Mouse (Mus musculus): Measurements from ENCODE around the gene Exoc4. TPM values are rescaled to one million over a fixed set of nuclear protein-coding genes. Genes with fewer than 3 reads are reported as not detected.

The Exoc4 gene
- polyA plus RNA-seq, 1 experiment from 2014 or later, result 18.1 TPM

GRCm38 (mm10) chr6:33899973-33900372 lies 651.1 kb downstream of the Exoc4 start:
- Histone ChIP-seq H3K9me3 (replicated peaks; ENCODE audit: low read length) (no peaks in the 10 kb centered on the region), H3K4me2 (ENCODE audit: low read length) (no peak overlapping the region), H3K4me3 (replicated peaks; ENCODE audit: low read depth, low read length) (no peak overlapping the region), H3K36me3 (ENCODE audit: insufficient read depth, low read length) (no peaks in the 10 kb centered on the region), H3K9ac (ENCODE audit: low read depth, low read length) (no peak overlapping the region), H3K4me1 (replicated peaks; ENCODE audit: insufficient read depth, low read length) (no peaks in the 10 kb centered on the region), H3K27me3 (ENCODE audit: insufficient read depth, low read length) (no peaks in the 10 kb centered on the region), H3K27ac (no peak overlapping the region)
- no peak for DNase-seq (ENCODE audit: low spot score)
- no peak for ATAC-seq (replicated peaks; ENCODE audit: low FRiP score, low read depth)
- WGBS, result 94% methylated on average over 5 of the region's 5 CpGs
- TF ChIP-seq CTCF (IDR thresholded peaks at IDR 0.05; ENCODE audit: low read depth), result no peak

- no peaks in the 10 kb centered on the region for H3K27me3 ChIP-seq (ENCODE audit: insufficient read depth, low read length)
- H3K4me3 ChIP-seq (replicated peaks; ENCODE audit: low read depth, low read length), result no peak overlapping the region
- ATAC-seq (replicated peaks; ENCODE audit: low FRiP score, low read depth) (no peak), DNase-seq (ENCODE audit: low spot score) (no peak)
- no peak overlapping the region for H3K4me2 ChIP-seq (ENCODE audit: low read length)
- no peak overlapping the region for H3K9ac ChIP-seq (ENCODE audit: low read depth, low read length)
- TF ChIP-seq CTCF (IDR thresholded peaks at IDR 0.05; ENCODE audit: low read depth), result peak; percentile 10; the same call in 1 of the 2 replicates
- no peaks in the 10 kb centered on the region for H3K4me1 ChIP-seq (replicated peaks; ENCODE audit: insufficient read depth, low read length)
- 84% methylated on average over 4 of the region's 4 CpGs for whole genome bisulfite sequencing
- H3K9me3 ChIP-seq (replicated peaks; ENCODE audit: low read length), result no peaks in the 10 kb centered on the region
- no peak overlapping the region for H3K27ac ChIP-seq
- H3K36me3 ChIP-seq (ENCODE audit: insufficient read depth, low read length), result no peaks in the 10 kb centered on the region
These were observed 651.7 kb downstream of the Exoc4 start for GRCm38 (mm10) chr6:33900615-33901014.

GRCm38 (mm10) chr6:33905099-33905498 lies 656.2 kb downstream of the Exoc4 start:
- Histone ChIP-seq H3K9me3 (replicated peaks; ENCODE audit: low read length) (no peaks in the 10 kb centered on the region), H3K27me3 (ENCODE audit: insufficient read depth, low read length) (no peaks in the 10 kb centered on the region), H3K36me3 (ENCODE audit: insufficient read depth, low read length) (no peaks in the 10 kb centered on the region), H3K4me1 (replicated peaks; ENCODE audit: insufficient read depth, low read length) (no peaks in the 10 kb centered on the region), H3K9ac (ENCODE audit: low read depth, low read length) (no peak overlapping the region), H3K4me2 (ENCODE audit: low read length) (no peak overlapping the region), H3K4me3 (replicated peaks; ENCODE audit: low read depth, low read length) (no peak overlapping the region), H3K27ac (no peak overlapping the region)
- WGBS, result 73% methylated on average over 1 of the region's 1 CpGs
- no peak for TF ChIP-seq CTCF (IDR thresholded peaks at IDR 0.05; ENCODE audit: low read depth)
- ATAC-seq (replicated peaks; ENCODE audit: low FRiP score, low read depth) (no peak), DNase-seq (ENCODE audit: low spot score) (no peak)

GRCm38 (mm10) chr6:33910671-33911070 lies 661.8 kb downstream of the Exoc4 start:
- TF ChIP-seq CTCF (IDR thresholded peaks at IDR 0.05; ENCODE audit: low read depth), result no peak
- Histone ChIP-seq H3K4me2 (ENCODE audit: low read length) (no peak overlapping the region), H3K4me3 (replicated peaks; ENCODE audit: low read depth, low read length) (no peak overlapping the region), H3K27me3 (ENCODE audit: insufficient read depth, low read length) (no peaks in the 10 kb centered on the region), H3K27ac (no peak overlapping the region), H3K9ac (ENCODE audit: low read depth, low read length) (no peak overlapping the region), H3K36me3 (ENCODE audit: insufficient read depth, low read length) (no peaks in the 10 kb centered on the region), H3K9me3 (replicated peaks; ENCODE audit: low read length) (no peaks in the 10 kb centered on the region), H3K4me1 (replicated peaks; ENCODE audit: insufficient read depth, low read length) (no peaks in the 10 kb centered on the region)
- DNase-seq (ENCODE audit: low spot score) (no peak), ATAC-seq (replicated peaks; ENCODE audit: low FRiP score, low read depth) (no peak)
- WGBS, result 84% methylated on average over 3 of the region's 3 CpGs

GRCm38 (mm10) chr6:33913072-33913471 lies 664.2 kb downstream of the Exoc4 start:
- no peak for TF ChIP-seq CTCF (IDR thresholded peaks at IDR 0.05; ENCODE audit: low read depth)
- 90% methylated on average over 5 of the region's 5 CpGs for WGBS
- ATAC-seq (replicated peaks; ENCODE audit: low FRiP score, low read depth), result no peak

GRCm38 (mm10) chr6:33913486-33913885 lies 664.6 kb downstream of the Exoc4 start:
- WGBS, result 87% methylated on average over 8 of the region's 8 CpGs
- H3K4me3 ChIP-seq (replicated peaks; ENCODE audit: low read depth, low read length), result no peak overlapping the region
- no peaks in the 10 kb centered on the region for H3K36me3 ChIP-seq (ENCODE audit: insufficient read depth, low read length)
- no peaks in the 10 kb centered on the region for H3K27me3 ChIP-seq (ENCODE audit: insufficient read depth, low read length)
- no peak overlapping the region for H3K27ac ChIP-seq
- TF ChIP-seq CTCF (IDR thresholded peaks at IDR 0.05; ENCODE audit: low read depth), result no peak
- no peak overlapping the region for H3K9ac ChIP-seq (ENCODE audit: low read depth, low read length)
- no peak overlapping the region for H3K4me2 ChIP-seq (ENCODE audit: low read length)
- ATAC-seq (replicated peaks; ENCODE audit: low FRiP score, low read depth), result no peak
- H3K4me1 ChIP-seq (replicated peaks; ENCODE audit: insufficient read depth, low read length), result no peaks in the 10 kb centered on the region
- no peak for DNase-seq (ENCODE audit: low spot score)
- no peaks in the 10 kb centered on the region for H3K9me3 ChIP-seq (replicated peaks; ENCODE audit: low read length)

More at GRCm38 (mm10) chr6:33913072-33913471, 664.2 kb downstream of the Exoc4 start:
- no peak for DNase-seq (ENCODE audit: low spot score)
- H3K4me2 ChIP-seq (ENCODE audit: low read length), result no peak overlapping the region
- H3K27ac ChIP-seq, result no peak overlapping the region
- H3K4me1 ChIP-seq (replicated peaks; ENCODE audit: insufficient read depth, low read length), result no peaks in the 10 kb centered on the region
- no peak overlapping the region for H3K4me3 ChIP-seq (replicated peaks; ENCODE audit: low read depth, low read length)
- H3K9ac ChIP-seq (ENCODE audit: low read depth, low read length), result no peak overlapping the region
- H3K36me3 ChIP-seq (ENCODE audit: insufficient read depth, low read length), result no peaks in the 10 kb centered on the region
- no peaks in the 10 kb centered on the region for H3K9me3 ChIP-seq (replicated peaks; ENCODE audit: low read length)
- H3K27me3 ChIP-seq (ENCODE audit: insufficient read depth, low read length), result no peaks in the 10 kb centered on the region

GRCm38 (mm10) chr6:33913964-33914363 lies 665.1 kb downstream of the Exoc4 start:
- H3K4me2 ChIP-seq (ENCODE audit: low read length), result no peak overlapping the region
- H3K9me3 ChIP-seq (replicated peaks; ENCODE audit: low read length), result no peaks in the 10 kb centered on the region
- no peak overlapping the region for H3K4me3 ChIP-seq (replicated peaks; ENCODE audit: low read depth, low read length)
- DNase-seq (ENCODE audit: low spot score) (no peak), ATAC-seq (replicated peaks; ENCODE audit: low FRiP score, low read depth) (no peak)
- H3K36me3 ChIP-seq (ENCODE audit: insufficient read depth, low read length), result no peaks in the 10 kb centered on the region
- 92% methylated on average over 4 of the region's 4 CpGs for WGBS
- no peaks in the 10 kb centered on the region for H3K4me1 ChIP-seq (replicated peaks; ENCODE audit: insufficient read depth, low read length)
- H3K27ac ChIP-seq, result no peak overlapping the region
- TF ChIP-seq CTCF (IDR thresholded peaks at IDR 0.05; ENCODE audit: low read depth), result no peak
- H3K27me3 ChIP-seq (ENCODE audit: insufficient read depth, low read length), result no peaks in the 10 kb centered on the region
- H3K9ac ChIP-seq (ENCODE audit: low read depth, low read length), result no peak overlapping the region

Data from kidney, postnatal 0 days (tissue).